Mouse (Mus musculus) lung, postnatal 0 days (tissue): Measurements from ENCODE around the gene Slc35b2.

Experiments
- CTCF ChIP-seq: IDR thresholded peaks from 2 replicates; pipeline ENCODE4 v1.5.1; 2016; ENCODE audit warnings: antibody characterized with exemption, mild to moderate bottlenecking
- EP300 ChIP-seq: IDR thresholded peaks from 2 replicates; pipeline ENCODE4 v1.6.1; 2016; ENCODE audit warnings: antibody characterized with exemption, mild to moderate bottlenecking, control low read depth

GRCm38 (mm10) chr17:45551816-45552451, 11.7 kb upstream of the Slc35b2 start:
- TF ChIP-seq CTCF, result peak; percentile 93
- TF ChIP-seq EP300, result no peak
